Mouse (Mus musculus): ENCODE measurements around the gene Armc10.
"Not testable (repeated sequence)": the region's sequence is repeated elsewhere in the genome, so short reads cannot be mapped to it uniquely, and the experiment has no call there.

The Armc10 gene

GRCm38 (mm10) chr5:21693372-21693870 is 47.8 kb downstream of the Armc10 start:
- no peak for TF ChIP-seq CTCF (conservative IDR thresholded peaks at IDR 0.05; ENCODE audit: low read length)
- TF ChIP-seq NANOG (IDR thresholded peaks at IDR 0.05; ENCODE audit: borderline replicate concordance, low read length), result no peak
- no peak for TF ChIP-seq POU5F1 (IDR thresholded peaks at IDR 0.05; ENCODE audit: borderline replicate concordance, low read length)
- H3K4me3 ChIP-seq (replicated peaks; ENCODE audit: low read length), result no peak overlapping the region
- peaks cover 2% of the 10 kb centered on the region for H3K4me1 ChIP-seq (replicated peaks; ENCODE audit: low read depth, low read length)
- no peaks in the 10 kb centered on the region for H3K9me3 ChIP-seq (ENCODE audit: low read length)
- no peaks in the 10 kb centered on the region for H3K36me3 ChIP-seq (ENCODE audit: insufficient read depth, low read length)
- no peaks in the 10 kb centered on the region for H3K27me3 ChIP-seq (ENCODE audit: insufficient read depth, low read length)

GRCm38 (mm10) chr5:21694854-21695490 is 49.4 kb downstream of the Armc10 start:
- H3K4me1 ChIP-seq (replicated peaks; ENCODE audit: low read depth, low read length), result no peaks in the 10 kb centered on the region
- no peak for TF ChIP-seq NANOG (IDR thresholded peaks at IDR 0.05; ENCODE audit: borderline replicate concordance, low read length)
- TF ChIP-seq CTCF (conservative IDR thresholded peaks at IDR 0.05; ENCODE audit: low read length), result no peak
- TF ChIP-seq POU5F1 (IDR thresholded peaks at IDR 0.05; ENCODE audit: borderline replicate concordance, low read length), result no peak

GRCm38 (mm10) chr5:21699555-21699954 is 53.9 kb downstream of the Armc10 start:
- not testable (repeated sequence) for H3K36me3 ChIP-seq (ENCODE audit: insufficient read depth, low read length); H3K9me3 ChIP-seq (ENCODE audit: low read length); H3K27me3 ChIP-seq (ENCODE audit: insufficient read depth, low read length); H3K4me3 ChIP-seq (replicated peaks; ENCODE audit: low read length)
- peaks cover 14% of the 10 kb centered on the region for H3K4me1 ChIP-seq (replicated peaks; ENCODE audit: low read depth, low read length)

More at GRCm38 (mm10) chr5:21694854-21695490, 49.4 kb downstream of the Armc10 start:
- Histone ChIP-seq H3K36me3 (ENCODE audit: insufficient read depth, low read length) (no peaks in the 10 kb centered on the region), H3K27me3 (ENCODE audit: insufficient read depth, low read length) (no peaks in the 10 kb centered on the region), H3K4me3 (replicated peaks; ENCODE audit: low read length) (no peak overlapping the region), H3K9me3 (ENCODE audit: low read length) (no peaks in the 10 kb centered on the region)

- Histone ChIP-seq H3K9me3 (ENCODE audit: low read length) (no peaks in the 10 kb centered on the region), H3K4me3 (replicated peaks; ENCODE audit: low read length) (peak overlapping the region; percentile 90), H3K4me1 (replicated peaks; ENCODE audit: low read depth, low read length) (peaks cover 14% of the 10 kb centered on the region), H3K27me3 (ENCODE audit: insufficient read depth, low read length) (no peaks in the 10 kb centered on the region), H3K36me3 (ENCODE audit: insufficient read depth, low read length) (no peaks in the 10 kb centered on the region)
- TF ChIP-seq POU5F1 (IDR thresholded peaks at IDR 0.05; ENCODE audit: borderline replicate concordance, low read length) (no peak), CTCF (conservative IDR thresholded peaks at IDR 0.05; ENCODE audit: low read length) (no peak), NANOG (IDR thresholded peaks at IDR 0.05; ENCODE audit: borderline replicate concordance, low read length) (no peak)
Measured at GRCm38 (mm10) chr5:21700272-21700821, 54.7 kb downstream of the Armc10 start.

GRCm38 (mm10) chr5:21700934-21701333 is 55.3 kb downstream of the Armc10 start:
- Histone ChIP-seq H3K27me3 (ENCODE audit: insufficient read depth, low read length) (no peaks in the 10 kb centered on the region), H3K9me3 (ENCODE audit: low read length) (no peaks in the 10 kb centered on the region), H3K4me3 (replicated peaks; ENCODE audit: low read length) (peak overlapping the region; percentile 90), H3K36me3 (ENCODE audit: insufficient read depth, low read length) (no peaks in the 10 kb centered on the region), H3K4me1 (replicated peaks; ENCODE audit: low read depth, low read length) (peaks cover 14% of the 10 kb centered on the region)
- TF ChIP-seq CTCF (conservative IDR thresholded peaks at IDR 0.05; ENCODE audit: low read length), result no peak
- no peak for TF ChIP-seq POU5F1 (IDR thresholded peaks at IDR 0.05; ENCODE audit: borderline replicate concordance, low read length)
- no peak for TF ChIP-seq NANOG (IDR thresholded peaks at IDR 0.05; ENCODE audit: borderline replicate concordance, low read length)

GRCm38 (mm10) chr5:21701351-21702008 is 55.9 kb downstream of the Armc10 start, which contains the start of gene Napepld:
Gene Napepld (minus strand): TSS chr5:21701396.
- Histone ChIP-seq H3K36me3 (ENCODE audit: insufficient read depth, low read length) (no peaks in the 10 kb centered on the region), H3K4me3 (replicated peaks; ENCODE audit: low read length) (peak within 1 kb of the TSS; percentile 90), H3K4me1 (replicated peaks; ENCODE audit: low read depth, low read length) (peaks cover 14% of the 10 kb centered on the region), H3K9me3 (ENCODE audit: low read length) (no peaks in the 10 kb centered on the region), H3K27me3 (ENCODE audit: insufficient read depth, low read length) (no peaks in the 10 kb centered on the region)
- no peak for TF ChIP-seq NANOG (IDR thresholded peaks at IDR 0.05; ENCODE audit: borderline replicate concordance, low read length)
- TF ChIP-seq CTCF (conservative IDR thresholded peaks at IDR 0.05; ENCODE audit: low read length), result no peak
- TF ChIP-seq POU5F1 (IDR thresholded peaks at IDR 0.05; ENCODE audit: borderline replicate concordance, low read length), result no peak

- Histone ChIP-seq H3K36me3 (ENCODE audit: insufficient read depth, low read length) (no peaks in the 10 kb centered on the region), H3K9me3 (ENCODE audit: low read length) (no peaks in the 10 kb centered on the region), H3K4me1 (replicated peaks; ENCODE audit: low read depth, low read length) (peaks cover 14% of the 10 kb centered on the region), H3K27me3 (ENCODE audit: insufficient read depth, low read length) (no peaks in the 10 kb centered on the region), H3K4me3 (replicated peaks; ENCODE audit: low read length) (peak overlapping the region; percentile 90)
- TF ChIP-seq NANOG (IDR thresholded peaks at IDR 0.05; ENCODE audit: borderline replicate concordance, low read length), result no peak
- TF ChIP-seq CTCF (conservative IDR thresholded peaks at IDR 0.05; ENCODE audit: low read length), result no peak
- no peak for TF ChIP-seq POU5F1 (IDR thresholded peaks at IDR 0.05; ENCODE audit: borderline replicate concordance, low read length)
Measured at GRCm38 (mm10) chr5:21702009-21702364, 56.4 kb downstream of the Armc10 start.

GRCm38 (mm10) chr5:21702873-21703475 is 57.4 kb downstream of the Armc10 start:
- no peaks in the 10 kb centered on the region for H3K9me3 ChIP-seq (ENCODE audit: low read length)
- peaks cover 14% of the 10 kb centered on the region for H3K4me1 ChIP-seq (replicated peaks; ENCODE audit: low read depth, low read length)
- H3K4me3 ChIP-seq (replicated peaks; ENCODE audit: low read length), result no peak overlapping the region
- no peaks in the 10 kb centered on the region for H3K36me3 ChIP-seq (ENCODE audit: insufficient read depth, low read length)
- TF ChIP-seq NANOG (IDR thresholded peaks at IDR 0.05; ENCODE audit: borderline replicate concordance, low read length), result no peak
- TF ChIP-seq POU5F1 (IDR thresholded peaks at IDR 0.05; ENCODE audit: borderline replicate concordance, low read length), result no peak
- TF ChIP-seq CTCF (conservative IDR thresholded peaks at IDR 0.05; ENCODE audit: low read length), result no peak
- no peaks in the 10 kb centered on the region for H3K27me3 ChIP-seq (ENCODE audit: insufficient read depth, low read length)

Data from E14TG2a.4 (cell line).